10 mouse cellular contexts compared by ENCODE assay signal in the genomic region with DNA sequence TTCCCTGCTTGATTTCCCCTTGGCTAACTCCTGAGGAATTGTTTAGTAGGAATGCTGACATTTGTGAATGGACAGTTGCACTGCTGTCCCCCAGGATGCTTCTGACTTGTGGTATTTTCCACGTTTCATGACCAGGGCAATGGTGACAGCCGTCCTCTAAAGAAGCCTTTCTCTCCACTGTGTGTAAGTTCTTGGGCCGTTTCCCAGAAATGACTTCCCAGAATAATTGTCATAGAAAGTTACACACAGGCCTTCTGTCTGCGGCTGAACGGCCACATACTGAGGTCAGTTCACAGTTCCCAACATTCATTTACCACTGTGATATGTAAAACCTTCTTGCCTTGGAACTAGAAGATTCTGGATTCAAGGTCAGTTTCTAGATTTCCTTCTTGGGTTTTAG. TPM values are rescaled to one million over a fixed set of nuclear protein-coding genes. Genes with fewer than 3 reads are reported as not detected.
DNase-seq lines count a peak whose midpoint lies in the region; ATAC-seq and TF ChIP-seq lines count a peak whose summit lies in the region.
"Had no signal": no experiment of that assay in that cellular context is flagged by ENCODE, and none has a peak within 500 bp of the region (broad histone marks: within the 10 kb centered on the region; RNA-seq: fewer than 3 reads in every experiment).

No protein-coding gene starts in this region.

- intact Hi-C loops in heart, adult 2 months (cut with DNase I) = no loop called here

- 14% methylated on average over 5 of the region's 5 CpGs for WGBS in heart, adult 2 months
- 41% methylated on average over 5 of the region's 5 CpGs for WGBS in heart, embryonic 12.5 days
- 38% methylated on average over 5 of the region's 5 CpGs for WGBS in lung, postnatal 0 days
- 53% methylated on average over 5 of the region's 5 CpGs for WGBS in lung, adult 2 months
- 22% methylated on average over 5 of the region's 5 CpGs for WGBS in heart, embryonic 16.5 days
- 83% methylated on average over 5 of the region's 5 CpGs for WGBS in forebrain, embryonic 12.5 days

- no peak for TF ChIP-seq POLR2A in heart, adult 2 months (IDR thresholded peaks at IDR 0.05; ENCODE audit: insufficient read depth, low read depth, low read length)
- no peak for TF ChIP-seq POLR2A in lung, adult 2 months (IDR thresholded peaks at IDR 0.05; ENCODE audit: borderline replicate concordance, extremely low read depth, low read depth, low read length)
- TF ChIP-seq POLR2A in myocyte (IDR thresholded peaks at IDR 0.05; ENCODE audit: insufficient read length, low read depth) = no peak

- no peak for ATAC-seq in heart, embryonic 12.5 days (ENCODE audit: insufficient number of reproducible peaks, low FRiP score)
- no peak for ATAC-seq in lung, postnatal 0 days
- ATAC-seq in heart, embryonic 16.5 days (replicated peaks; ENCODE audit: extremely low read depth, insufficient read depth, low FRiP score) = peak; percentile 41; the same call in 1 of the 2 replicates
- no peak for ATAC-seq in granulocyte monocyte progenitor cell, adult 5-6 weeks (replicated peaks; ENCODE audit: poor library complexity, severe bottlenecking)
- no peak for ATAC-seq in forebrain, embryonic 12.5 days (ENCODE audit: low FRiP score)
- ATAC-seq: intestine, embryonic 16.5 days had no signal

- DNase-seq in heart, adult 2 months = peak in 1 of 2 experiments; percentile 17
- peak; percentile 61 for DNase-seq in lung, postnatal 0 days (ENCODE audit: low spot score)
- no peak for DNase-seq in lung, adult 2 months
- DNase-seq: lung, postnatal 14 days had no signal

- peak overlapping the region; percentile 36 for H3K27ac ChIP-seq in heart, adult 2 months
- H3K27ac ChIP-seq in heart, embryonic 12.5 days (ENCODE audit: poor library complexity, severe bottlenecking) = no peak overlapping the region
- no peak overlapping the region for H3K27ac ChIP-seq in lung, postnatal 0 days (ENCODE audit: low read length)
- peak overlapping the region; percentile 73 for H3K27ac ChIP-seq in heart, embryonic 16.5 days (ENCODE audit: low read length)
- no peak overlapping the region for H3K27ac ChIP-seq in forebrain, embryonic 12.5 days

- no peaks in the 10 kb centered on the region for H3K27me3 ChIP-seq in heart, adult 2 months (ENCODE audit: control insufficient read depth, insufficient read depth, low read length)
- H3K27me3 ChIP-seq in heart, embryonic 12.5 days (replicated peaks) = no peaks in the 10 kb centered on the region
- H3K27me3 ChIP-seq in lung, postnatal 0 days (replicated peaks; ENCODE audit: insufficient read depth, low read length) = no peaks in the 10 kb centered on the region
- no peaks in the 10 kb centered on the region for H3K27me3 ChIP-seq in heart, embryonic 16.5 days (ENCODE audit: control insufficient read depth, insufficient read depth, low read length)
- H3K27me3 ChIP-seq in myocyte (ENCODE audit: control insufficient read depth, insufficient read depth, insufficient read length) = no peaks in the 10 kb centered on the region
- no peaks in the 10 kb centered on the region for H3K27me3 ChIP-seq in forebrain, embryonic 12.5 days

- no peak overlapping the region for H3ac ChIP-seq in myocyte (ENCODE audit: control insufficient read depth, insufficient read length)

- H3K9ac ChIP-seq in heart, adult 2 months (ENCODE audit: low read depth, low read length) = no peak overlapping the region
- H3K9ac ChIP-seq in heart, embryonic 12.5 days = no peak overlapping the region
- H3K9ac ChIP-seq in lung, postnatal 0 days (replicated peaks; ENCODE audit: low read depth) = no peak overlapping the region
- H3K9ac ChIP-seq in heart, embryonic 16.5 days (ENCODE audit: low read length) = no peak overlapping the region
- H3K9ac ChIP-seq in forebrain, embryonic 12.5 days = no peak overlapping the region

- no peak overlapping the region for H3K4me2 ChIP-seq in heart, embryonic 12.5 days
- no peak overlapping the region for H3K4me2 ChIP-seq in lung, postnatal 0 days (replicated peaks; ENCODE audit: low read depth, low read length)
- no peak overlapping the region for H3K4me2 ChIP-seq in heart, embryonic 16.5 days (ENCODE audit: low read depth, low read length)
- peak overlapping the region; percentile 18 for H3K4me2 ChIP-seq in myocyte (ENCODE audit: low read depth)
- no peak overlapping the region for H3K4me2 ChIP-seq in forebrain, embryonic 12.5 days

- no peak overlapping the region for H3K4me3 ChIP-seq in heart, adult 2 months
- H3K4me3 ChIP-seq in heart, embryonic 12.5 days = no peak overlapping the region
- H3K4me3 ChIP-seq in lung, postnatal 0 days (ENCODE audit: low read depth, low read length) = no peak overlapping the region
- no peak overlapping the region for H3K4me3 ChIP-seq in lung, adult 2 months (replicated peaks; ENCODE audit: extremely low read depth, low read depth, low read length)
- H3K4me3 ChIP-seq in heart, embryonic 16.5 days (ENCODE audit: low read length) = no peak overlapping the region
- H3K4me3 ChIP-seq in myocyte = no peak overlapping the region
- no peak overlapping the region for H3K4me3 ChIP-seq in forebrain, embryonic 12.5 days (replicated peaks)

- no peaks in the 10 kb centered on the region for H3K79me2 ChIP-seq in heart, adult 2 months (replicated peaks; ENCODE audit: control insufficient read depth, insufficient read depth, low read length)
- H3K79me2 ChIP-seq in myocyte (ENCODE audit: control insufficient read depth, insufficient read depth) = no peaks in the 10 kb centered on the region

- H3K9me3 ChIP-seq in heart, embryonic 12.5 days (replicated peaks) = no peaks in the 10 kb centered on the region
- no peaks in the 10 kb centered on the region for H3K9me3 ChIP-seq in lung, postnatal 0 days (ENCODE audit: low read length)
- no peaks in the 10 kb centered on the region for H3K9me3 ChIP-seq in heart, embryonic 16.5 days (replicated peaks; ENCODE audit: control insufficient read depth, low read length)
- no peaks in the 10 kb centered on the region for H3K9me3 ChIP-seq in forebrain, embryonic 12.5 days

- TF ChIP-seq CTCF in heart, adult 2 months (IDR thresholded peaks at IDR 0.05) = no peak
- TF ChIP-seq CTCF in lung, postnatal 0 days (IDR thresholded peaks at IDR 0.05) = no peak
- no peak for TF ChIP-seq CTCF in lung, adult 2 months (IDR thresholded peaks at IDR 0.05; ENCODE audit: insufficient read depth, low read length)

- H3K4me1 ChIP-seq in heart, adult 2 months (ENCODE audit: control insufficient read depth, insufficient read depth, low read length) = no peaks in the 10 kb centered on the region
- H3K4me1 ChIP-seq in heart, embryonic 12.5 days (replicated peaks) = peaks cover 16% of the 10 kb centered on the region
- H3K4me1 ChIP-seq in lung, postnatal 0 days (ENCODE audit: insufficient read depth, low read depth, low read length) = no peaks in the 10 kb centered on the region; the same call in 1 of the 2 replicates
- H3K4me1 ChIP-seq in lung, adult 2 months (ENCODE audit: control insufficient read depth, insufficient read depth, low read length) = no peaks in the 10 kb centered on the region; the same call in 1 of the 2 replicates
- peaks cover 18% of the 10 kb centered on the region for H3K4me1 ChIP-seq in heart, embryonic 16.5 days (ENCODE audit: control insufficient read depth, insufficient read depth, low read length)
- H3K4me1 ChIP-seq in forebrain, embryonic 12.5 days = no peaks in the 10 kb centered on the region

- no peak for TF ChIP-seq EP300 in heart, adult 2 months (IDR thresholded peaks at IDR 0.05; ENCODE audit: insufficient read depth, low read depth, low read length)
- TF ChIP-seq EP300 in lung, postnatal 0 days (IDR thresholded peaks at IDR 0.05) = no peak

- no peaks in the 10 kb centered on the region for H3K36me3 ChIP-seq in heart, adult 2 months (ENCODE audit: control insufficient read depth, insufficient read depth, low read length)
- no peaks in the 10 kb centered on the region for H3K36me3 ChIP-seq in heart, embryonic 12.5 days
- H3K36me3 ChIP-seq in lung, postnatal 0 days (ENCODE audit: insufficient read depth, low read length) = no peaks in the 10 kb centered on the region
- no peaks in the 10 kb centered on the region for H3K36me3 ChIP-seq in heart, embryonic 16.5 days (ENCODE audit: control insufficient read depth, insufficient read depth)
- no peaks in the 10 kb centered on the region for H3K36me3 ChIP-seq in myocyte (ENCODE audit: control insufficient read depth, insufficient read depth)
- no peaks in the 10 kb centered on the region for H3K36me3 ChIP-seq in forebrain, embryonic 12.5 days (replicated peaks)

TF ChIP-seq in myocyte, 11 proteins besides CTCF, POLR2A, EP300 and RAD21:
- TF ChIP-seq SRF (IDR thresholded peaks at IDR 0.05; ENCODE audit: control insufficient read depth, insufficient read length, low read depth) = no peak
- no peak for TF ChIP-seq E2F4 (IDR thresholded peaks at IDR 0.05; ENCODE audit: insufficient read depth)
- no peak for TF ChIP-seq MAX (IDR thresholded peaks at IDR 0.05; ENCODE audit: low read depth)
- no peak for TF ChIP-seq TCF12 (IDR thresholded peaks at IDR 0.05; ENCODE audit: insufficient read depth, poor library complexity, severe bottlenecking)
- TF ChIP-seq REST (IDR thresholded peaks at IDR 0.05; ENCODE audit: insufficient read depth, insufficient read length) = no peak
- no peak for TF ChIP-seq POLR2AphosphoS2 (IDR thresholded peaks at IDR 0.05; ENCODE audit: insufficient read length, low read depth)
- TF ChIP-seq MYOG (IDR thresholded peaks at IDR 0.05; ENCODE audit: control insufficient read depth in 1 of 3, insufficient read depth in 1 of 3, insufficient read length in 2 of 3, low read depth in 2 of 3) = no peak
- TF ChIP-seq USF1 (IDR thresholded peaks at IDR 0.05; ENCODE audit: low read depth) = no peak
- TF ChIP-seq TCF3 (IDR thresholded peaks at IDR 0.05; ENCODE audit: insufficient read length, low read depth) = no peak
- no peak for TF ChIP-seq MYOD1 (IDR thresholded peaks at IDR 0.05; ENCODE audit: control insufficient read depth in 1 of 3, insufficient read length in 2 of 3, low read depth in 2 of 3)
- no peak for TF ChIP-seq CEBPB (IDR thresholded peaks at IDR 0.05; ENCODE audit: insufficient read depth, poor library complexity, severe bottlenecking)
TF ChIP-seq in myocyte: peak in this region for 0.

RNA-seq across cellular contexts. Expression of a gene that starts 28.6 kb away (rescaled TPM):
- 1 to 10 TPM; 2.6 to 3.0 TPM for total RNA-seq in heart, adult 2 months (2021)
- 1.9 and 2.3 TPM in 2 replicates for polyA plus RNA-seq in heart, adult 2 months (2012; rRNA removed)
- polyA plus RNA-seq in heart, embryonic 12.5 days (2016; fragmentation: Nextera tagmentation; extraction: Ambion mirVana) = 0.29 and 0.31 TPM in 2 replicates
- polyA plus RNA-seq in lung, postnatal 0 days (2015; fragmentation: Nextera tagmentation; extraction: Ambion mirVana) = 10.3 and 10.6 TPM in 2 replicates
- 23.8 and 28.9 TPM in 2 replicates for polyA plus RNA-seq in lung, adult 2 months (2012; rRNA removed)
- 0.56 and 1.0 TPM in 2 replicates for polyA plus RNA-seq in heart, embryonic 16.5 days (2015; fragmentation: Nextera tagmentation; extraction: Ambion mirVana)
- 0.31 TPM for polyA plus RNA-seq in myocyte (2012; fragmentation: generic; extraction: Trizol)
- total RNA-seq in granulocyte monocyte progenitor cell, adult 5-6 weeks (2014; fragmentation: Nextera tagmentation) = 4.5 and 12.7 TPM in 2 replicates
- total RNA-seq in granulocyte monocyte progenitor cell, adult 5-6 weeks (2017) = 1.8 and 2.5 TPM in 2 replicates
- polyA plus RNA-seq in forebrain, embryonic 12.5 days (2016; fragmentation: Nextera tagmentation; extraction: Ambion mirVana) = 0.54 and 0.64 TPM in 2 replicates

Comparison
In these comparisons a context has a peak if more than half of its experiments do, and no peak if none do; other contexts are left out.
1. H3K27ac ChIP-seq: peak in heart, adult 2 months (single experiment) and heart, embryonic 16.5 days (single experiment); none in heart, embryonic 12.5 days (single experiment), lung, postnatal 0 days (single experiment) and forebrain, embryonic 12.5 days (single experiment).